Mouse (Mus musculus) spleen, postnatal 36 days (tissue): Measurements from ENCODE around the gene Mrc1.
"Not testable (repeated sequence)": the region's sequence is repeated elsewhere in the genome, so short reads cannot be mapped to it uniquely, and the experiment has no call there.

Experiments used
- DNase-seq, 2 experiments: peaks; one replicate each; pipeline ENCODE4 v3.0.0; 2022; ENCODE audit warnings: low spot score in 2 of 2, mixed read lengths in 1 of 2

Mrc1 gene

DNA sequence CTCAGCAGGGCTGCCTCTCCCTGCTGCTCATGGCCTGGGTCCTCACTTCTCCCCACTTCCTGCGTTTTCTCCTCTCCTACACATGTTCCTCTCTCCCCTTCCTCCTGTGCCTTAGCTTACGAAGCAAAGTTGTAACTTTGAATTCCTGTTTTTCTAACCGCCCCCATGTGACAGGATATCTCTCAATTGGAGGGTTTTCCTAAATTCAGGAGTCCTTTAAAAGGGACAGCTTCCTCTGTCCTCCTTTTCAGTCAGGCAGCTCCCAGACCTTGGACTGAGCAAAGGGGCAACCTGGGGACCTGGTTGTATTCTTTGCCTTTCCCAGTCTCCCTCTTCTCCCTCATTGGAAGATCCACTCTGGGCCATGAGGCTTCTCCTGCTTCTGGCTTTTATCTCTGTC lies at the start of gene Mrc1:
Gene Mrc1, plus strand, starts transcription at position 244 of the 400 bp plus-strand sequence.
- DNase-seq = no peak

DNA sequence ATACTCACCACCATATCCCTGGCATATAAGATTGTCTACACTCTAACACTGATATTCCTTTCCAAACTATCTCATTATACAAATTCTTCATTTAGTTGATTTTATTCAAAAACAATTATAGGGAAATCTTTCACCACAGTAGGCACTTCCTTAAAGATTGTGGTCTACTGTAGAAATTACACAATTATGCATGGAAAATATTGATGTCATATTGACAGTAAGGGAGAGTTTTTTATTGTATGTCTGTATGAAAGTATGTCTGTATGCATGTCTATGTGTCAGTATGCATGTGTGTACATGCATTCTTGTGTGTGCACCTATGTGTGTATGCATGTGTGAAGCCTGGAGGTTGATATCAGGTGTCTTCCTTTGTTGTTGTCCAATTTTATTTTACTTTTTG lies 44.8 kb upstream of the Mrc1 start:
- no peak for DNase-seq

DNA sequence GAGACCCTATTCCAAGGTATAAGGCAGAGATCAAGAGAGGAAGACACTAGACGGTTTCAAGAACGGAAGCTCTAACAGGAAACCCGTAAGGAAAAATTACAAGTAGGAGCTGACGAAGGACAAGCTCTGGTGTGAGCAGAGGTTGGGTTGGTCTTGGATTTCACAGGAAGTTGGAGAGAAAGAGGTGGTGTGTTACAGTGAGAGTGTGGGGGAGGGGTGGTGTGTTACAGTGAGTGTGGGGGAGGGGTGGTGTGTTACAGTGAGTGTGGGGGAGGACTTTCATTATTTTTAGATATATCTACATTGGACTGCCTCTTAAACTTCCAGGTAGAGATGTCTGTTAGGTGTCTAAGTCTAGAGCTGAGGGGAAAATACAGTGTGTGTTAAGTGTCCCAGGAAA lies 38.5 kb upstream of the Mrc1 start:
- DNase-seq = no peak

DNA sequence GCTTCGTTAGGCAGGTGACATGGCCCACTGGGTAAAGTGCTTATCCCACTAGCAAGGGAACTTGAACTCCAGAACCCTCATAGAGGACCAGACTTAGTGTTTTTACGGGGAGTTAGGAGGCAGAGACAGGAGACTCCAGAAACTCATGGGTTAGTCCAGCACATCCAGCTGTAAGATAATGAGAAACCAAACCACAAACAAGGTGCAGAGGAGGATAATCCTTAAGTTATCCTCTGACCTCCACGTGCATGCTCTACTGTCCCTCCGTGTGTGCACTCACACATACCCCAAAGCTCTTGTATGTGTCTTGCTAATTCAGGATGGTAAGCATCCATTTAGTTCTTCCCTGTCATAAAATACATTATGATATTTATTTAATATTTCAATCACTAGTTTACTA lies 37.6 kb upstream of the Mrc1 start:
- DNase-seq = no peak

DNA sequence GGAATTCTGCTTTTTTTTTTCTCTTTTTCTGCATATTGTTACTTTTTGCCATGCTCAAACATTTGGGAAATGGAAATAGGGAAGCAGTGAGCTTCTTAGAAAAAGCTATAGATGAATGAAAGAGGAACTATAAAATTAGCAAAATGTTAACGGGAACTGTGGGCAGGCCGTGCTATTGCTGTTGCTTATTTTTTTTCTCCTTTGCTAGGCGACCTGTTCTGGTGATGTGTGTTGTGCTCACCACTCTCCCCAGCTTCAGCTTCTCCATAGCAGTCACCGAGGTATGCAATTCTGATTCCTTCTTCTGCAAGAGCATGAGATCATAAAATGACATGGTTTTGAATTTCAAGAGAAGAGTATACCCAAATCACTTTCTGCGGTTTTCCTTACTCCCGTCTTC lies 37.1 kb upstream of the Mrc1 start:
- peak; percentile 4 to 16 for DNase-seq

DNA sequence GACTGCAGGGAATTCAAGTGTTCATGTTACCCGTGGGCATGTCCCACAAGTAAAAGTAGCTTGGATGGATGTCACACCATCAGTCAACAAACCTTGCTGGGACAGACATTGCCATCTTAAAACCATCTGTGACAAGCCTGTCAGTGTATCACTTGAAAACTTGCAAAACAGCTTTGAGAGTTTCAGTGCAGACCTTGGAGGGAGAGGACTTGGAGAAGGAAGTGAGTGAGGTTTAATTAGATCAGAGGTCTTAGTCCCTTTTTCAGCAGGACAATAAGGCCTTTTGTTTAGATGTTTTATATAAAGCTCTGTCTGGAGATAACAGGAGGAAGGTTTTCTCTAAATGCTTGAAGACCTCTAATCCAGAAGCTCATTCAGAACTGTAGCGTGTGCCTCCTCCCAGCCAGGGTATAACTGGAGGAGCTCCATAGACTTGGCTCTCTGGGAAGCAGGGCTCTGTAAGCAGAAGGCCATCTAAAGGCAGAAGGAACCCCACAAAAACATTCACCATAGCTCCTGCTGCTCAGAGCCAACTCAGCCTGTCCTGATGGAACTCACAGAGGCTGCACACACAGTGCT lies 30.8 kb upstream of the Mrc1 start:
- not testable (repeated sequence) for DNase-seq

DNA sequence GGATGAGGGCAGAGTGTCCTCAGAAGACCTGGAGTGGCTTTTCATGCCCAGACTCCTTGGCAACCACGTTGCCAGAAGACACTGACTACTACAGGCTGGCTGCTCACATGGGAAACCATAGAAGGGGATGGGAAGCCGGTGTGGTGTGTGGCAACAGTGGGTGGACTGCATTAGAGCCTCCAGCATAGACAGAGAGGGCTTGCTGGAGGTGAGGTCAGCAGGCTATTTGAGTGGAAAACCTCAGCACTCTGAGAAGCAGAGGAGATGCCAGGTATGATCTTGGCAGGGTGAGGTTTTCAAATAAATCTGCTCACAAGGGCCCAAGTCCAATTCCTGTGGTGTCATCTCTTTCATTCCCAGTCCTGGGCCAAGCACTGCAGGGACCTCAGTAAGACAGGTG lies 29.6 kb upstream of the Mrc1 start:
- DNase-seq = no peak

DNA sequence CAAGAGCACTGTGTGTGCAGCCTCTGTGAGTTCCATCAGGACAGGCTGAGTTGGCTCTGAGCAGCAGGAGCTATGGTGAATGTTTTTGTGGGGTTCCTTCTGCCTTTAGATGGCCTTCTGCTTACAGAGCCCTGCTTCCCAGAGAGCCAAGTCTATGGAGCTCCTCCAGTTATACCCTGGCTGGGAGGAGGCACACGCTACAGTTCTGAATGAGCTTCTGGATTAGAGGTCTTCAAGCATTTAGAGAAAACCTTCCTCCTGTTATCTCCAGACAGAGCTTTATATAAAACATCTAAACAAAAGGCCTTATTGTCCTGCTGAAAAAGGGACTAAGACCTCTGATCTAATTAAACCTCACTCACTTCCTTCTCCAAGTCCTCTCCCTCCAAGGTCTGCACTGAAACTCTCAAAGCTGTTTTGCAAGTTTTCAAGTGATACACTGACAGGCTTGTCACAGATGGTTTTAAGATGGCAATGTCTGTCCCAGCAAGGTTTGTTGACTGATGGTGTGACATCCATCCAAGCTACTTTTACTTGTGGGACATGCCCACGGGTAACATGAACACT lies 28.2 kb upstream of the Mrc1 start:
- not testable (repeated sequence) for DNase-seq

DNA sequence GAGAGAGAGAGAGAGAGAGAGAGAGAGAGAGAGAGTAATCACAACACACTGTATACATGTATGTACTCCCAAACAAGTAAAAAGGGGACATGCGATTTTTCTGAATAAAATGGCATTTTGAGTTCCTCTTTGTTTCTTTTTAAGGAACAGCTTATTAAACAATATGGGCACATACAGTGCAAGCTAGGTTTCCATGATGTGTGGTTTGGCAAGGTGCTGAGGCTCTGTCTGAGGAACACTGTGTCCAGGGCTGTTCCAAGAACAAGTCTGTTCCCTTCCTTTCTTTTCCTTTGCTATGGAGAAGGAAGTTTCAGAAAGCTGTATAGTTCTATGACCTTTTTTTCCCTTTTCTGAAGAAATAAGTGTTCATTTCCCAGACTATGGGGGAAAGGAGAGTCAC lies 24.9 kb upstream of the Mrc1 start:
- no peak for DNase-seq

DNA sequence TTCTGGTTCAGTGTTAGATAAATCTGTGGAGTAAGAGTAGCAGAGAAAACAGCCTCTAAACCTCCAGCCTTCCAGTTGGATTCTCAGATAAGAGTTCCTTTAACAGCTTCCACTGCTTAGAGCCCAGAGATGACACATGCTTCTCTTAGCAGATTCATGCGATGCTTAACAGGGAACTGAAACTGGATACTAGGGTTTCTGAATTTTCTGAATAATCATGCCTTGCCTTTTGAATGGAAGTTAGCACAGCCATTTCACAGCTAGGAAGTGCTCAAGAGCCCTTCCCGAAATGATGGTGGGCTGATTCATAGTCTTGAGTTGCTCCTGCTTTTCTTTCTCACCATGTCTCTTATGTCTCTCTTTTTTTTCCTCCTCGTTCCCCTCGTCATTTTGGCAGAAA lies 22.4 kb upstream of the Mrc1 start:
- DNase-seq = no peak

DNA sequence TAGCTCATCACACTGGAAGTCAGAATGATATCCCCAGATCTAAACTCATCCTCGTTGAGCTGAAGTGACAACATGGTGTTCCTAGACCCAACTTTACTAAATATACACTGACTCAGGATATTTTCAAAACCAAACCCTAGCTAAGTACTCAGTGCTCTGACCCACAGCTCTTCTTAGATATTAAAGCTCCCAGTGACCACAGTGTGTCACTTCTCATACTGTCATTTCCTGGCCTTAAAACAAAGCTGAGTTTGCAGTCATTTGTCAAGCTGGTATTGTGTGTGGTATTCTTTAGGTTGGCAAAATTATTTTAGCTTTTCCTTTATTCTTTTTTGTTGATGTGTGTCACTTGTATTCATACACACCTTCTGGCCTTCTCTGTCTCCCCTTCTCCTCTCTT lies 18.5 kb upstream of the Mrc1 start:
- no peak for DNase-seq

DNA sequence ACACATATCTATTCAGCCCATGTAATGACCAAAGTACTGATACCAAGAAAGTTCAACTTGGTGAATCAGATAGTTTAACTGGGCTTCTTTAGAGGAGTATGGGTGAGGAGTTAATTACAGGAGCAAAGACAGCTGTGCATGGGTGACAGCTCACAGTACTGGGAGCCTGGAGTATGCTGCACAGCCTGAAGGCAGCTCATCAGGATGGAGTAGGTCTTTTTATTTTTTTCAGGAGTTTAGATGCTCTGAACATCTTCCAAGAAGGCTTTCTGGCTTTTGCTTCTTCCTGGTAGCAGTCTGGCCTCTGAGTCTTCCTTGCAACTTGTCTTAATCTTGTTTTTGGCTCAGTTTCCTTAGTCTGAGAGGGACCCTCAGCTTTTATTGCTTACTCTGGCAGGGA lies 17.6 kb upstream of the Mrc1 start:
- DNase-seq = no peak

DNA sequence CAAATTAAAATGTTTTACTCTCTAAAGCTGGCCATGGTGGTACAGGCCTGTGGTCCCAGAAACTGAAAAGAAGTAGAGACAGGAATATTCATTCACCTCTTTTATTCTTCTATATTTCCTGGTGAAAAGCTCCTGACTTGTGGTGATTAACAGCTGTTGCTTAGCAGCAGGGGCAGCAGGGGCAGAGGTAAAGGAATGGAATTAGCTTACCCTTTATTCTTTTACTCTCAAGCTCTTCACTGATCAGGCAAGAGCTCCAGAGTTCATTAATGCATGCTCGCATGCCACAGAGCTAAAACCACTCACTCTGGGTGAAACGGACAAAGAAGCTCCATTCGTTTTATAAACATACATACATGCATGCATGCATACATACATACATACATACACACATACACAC lies 14.4 kb upstream of the Mrc1 start:
- DNase-seq = no peak

DNA sequence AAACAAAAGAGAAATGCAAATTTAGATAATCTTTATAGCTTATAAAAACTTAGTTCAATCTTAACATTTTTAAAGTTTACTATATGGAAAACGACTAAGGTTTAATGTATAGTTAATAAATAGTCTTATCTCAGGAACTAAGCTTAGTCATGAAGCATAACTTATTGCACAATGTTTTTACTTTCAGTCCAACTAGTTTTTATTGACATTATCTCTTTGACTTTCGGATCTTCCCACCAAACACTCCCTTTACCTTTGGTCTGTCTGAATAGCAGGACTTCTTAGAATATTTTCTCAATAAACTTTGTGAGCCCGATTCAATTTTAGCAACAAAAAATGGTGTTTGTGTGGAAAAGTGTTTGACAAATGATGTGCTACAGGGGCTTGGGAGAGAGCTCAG lies 12.5 kb upstream of the Mrc1 start:
- no peak for DNase-seq

DNA sequence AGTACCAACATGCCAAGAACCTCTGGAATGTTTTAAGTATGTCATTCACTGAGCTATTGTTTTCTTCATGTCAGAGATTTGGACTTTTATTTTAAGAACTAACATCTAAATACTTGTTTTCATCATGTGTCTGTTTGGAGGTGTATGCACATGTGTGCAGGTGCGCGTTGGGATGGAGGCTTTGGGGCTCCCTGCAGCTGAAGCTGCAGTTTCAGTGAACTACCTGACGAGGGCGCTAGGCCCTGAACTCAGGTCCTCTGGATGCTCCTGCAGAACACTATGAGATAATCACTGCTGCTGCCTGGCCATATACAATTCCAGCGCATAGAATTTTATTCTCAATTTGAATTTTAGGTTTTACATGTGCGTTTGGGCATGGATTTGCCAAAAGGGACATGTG lies 11.1 kb upstream of the Mrc1 start:
- DNase-seq = no peak

DNA sequence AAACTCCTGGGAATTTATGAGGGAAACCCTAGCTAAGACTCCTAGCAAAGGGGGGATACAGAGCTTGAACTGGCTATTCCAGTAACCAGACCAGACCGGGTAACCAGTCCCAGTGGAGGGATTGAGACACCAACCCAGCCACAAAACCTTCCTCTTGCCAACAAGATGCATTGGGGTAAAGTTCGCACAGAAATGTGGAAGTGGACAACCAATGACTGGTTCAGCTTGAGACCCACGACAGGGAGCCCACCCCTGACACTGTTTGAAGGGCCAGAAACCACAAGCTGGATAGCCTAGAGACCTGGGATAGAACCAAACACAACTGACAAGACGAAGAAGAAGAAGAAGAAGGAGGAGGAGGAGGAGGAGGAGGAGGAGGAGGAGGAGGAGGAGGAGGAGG lies 4.8 kb upstream of the Mrc1 start:
- DNase-seq = no peak

DNA sequence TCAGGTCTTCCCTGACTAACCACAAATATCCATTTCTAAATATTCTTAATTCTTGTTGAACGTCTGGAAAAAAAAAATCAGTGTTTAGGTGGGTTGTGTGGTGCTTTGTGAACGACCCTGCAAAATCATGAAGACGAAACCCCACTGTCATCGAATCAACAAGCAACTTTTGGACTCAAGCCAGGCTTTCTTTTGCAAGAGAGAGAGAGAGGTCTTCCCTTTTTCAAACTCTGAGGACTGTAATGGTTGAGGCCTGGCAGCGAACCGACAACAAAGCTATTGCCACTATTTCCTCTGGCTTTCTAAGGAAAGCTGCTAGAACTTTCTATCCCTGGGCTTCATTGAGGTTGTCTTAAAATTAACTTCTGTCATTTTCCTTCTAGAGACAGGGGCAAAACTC lies 697 bp upstream of the Mrc1 start:
- no peak for DNase-seq

DNA sequence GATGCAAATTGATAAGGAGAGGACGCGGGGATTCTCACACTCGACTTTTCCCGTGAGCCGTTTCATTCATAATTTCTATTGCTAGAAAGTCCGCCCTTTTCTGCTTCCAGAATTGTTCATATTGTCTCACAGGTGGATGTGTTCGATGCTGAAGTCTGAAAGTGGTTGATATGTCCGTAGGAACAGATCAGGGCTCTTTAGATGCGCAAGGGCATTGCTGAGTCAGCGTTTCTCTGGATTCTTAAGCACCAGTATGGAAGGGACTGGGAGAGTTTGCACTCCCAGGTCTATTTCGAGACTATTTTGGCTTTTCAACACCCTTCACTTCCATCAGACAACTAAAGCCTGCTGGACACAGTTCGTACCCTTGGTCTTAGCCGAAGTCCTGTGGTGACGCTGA lies 787 bp downstream of the Mrc1 start:
- no peak for DNase-seq

DNA sequence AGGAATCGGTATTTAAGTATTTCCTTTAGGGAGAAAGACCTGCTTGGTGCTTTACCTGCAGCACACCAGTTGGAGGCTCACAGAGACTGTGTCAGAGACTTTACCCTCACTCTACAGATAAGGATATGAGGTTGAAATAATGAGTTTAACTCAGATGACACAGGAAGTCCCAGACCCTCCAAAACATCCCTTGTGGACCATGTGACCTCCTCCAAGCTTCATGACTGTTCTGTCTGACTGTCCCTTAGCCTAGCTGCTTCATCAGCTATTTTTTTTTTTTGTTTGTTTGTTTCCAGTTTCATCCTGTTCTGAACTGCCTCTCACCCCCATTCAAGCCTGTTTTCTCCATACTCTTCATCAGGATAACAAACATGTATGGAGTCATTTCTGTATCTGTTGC lies 3.7 kb downstream of the Mrc1 start:
- no peak for DNase-seq

DNA sequence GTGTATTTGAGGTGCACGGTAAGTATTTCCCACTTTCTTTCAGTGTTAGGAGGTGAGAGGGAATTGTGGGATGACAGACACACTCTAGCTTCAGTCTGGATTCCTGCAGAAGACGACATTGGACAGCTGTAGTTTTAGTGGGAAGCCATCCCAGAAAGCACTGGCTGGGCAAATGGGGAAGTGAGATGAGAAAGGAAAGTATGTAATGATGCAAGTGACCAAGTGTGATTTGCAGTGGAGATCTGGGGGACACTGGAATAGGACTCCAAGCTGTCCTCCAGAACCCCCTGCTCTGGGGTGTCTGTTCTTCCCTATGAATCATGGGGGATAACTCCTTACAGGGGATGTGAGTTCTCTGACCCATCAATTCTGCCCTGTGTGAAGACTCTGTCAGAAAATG lies 4.8 kb downstream of the Mrc1 start:
- DNase-seq = no peak

DNA sequence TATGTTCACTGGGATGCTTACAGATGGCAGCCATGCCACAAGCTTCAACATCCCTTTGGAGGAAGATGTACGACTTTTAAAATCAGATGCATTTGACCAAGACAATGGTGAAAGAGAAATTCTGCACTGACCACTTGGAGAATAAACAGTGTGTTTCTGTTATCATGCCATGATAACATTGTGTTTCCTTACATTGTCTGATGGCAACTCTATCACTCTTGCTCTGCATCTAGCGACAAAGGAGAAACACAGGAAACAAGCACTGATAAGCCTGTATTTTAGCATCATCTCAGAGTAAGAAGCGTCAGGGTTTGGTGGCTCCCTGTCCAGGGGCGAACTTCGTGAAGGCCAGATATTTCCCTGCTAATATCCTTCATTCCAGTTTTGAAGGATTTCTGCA lies 6.1 kb downstream of the Mrc1 start:
- DNase-seq = no peak

DNA sequence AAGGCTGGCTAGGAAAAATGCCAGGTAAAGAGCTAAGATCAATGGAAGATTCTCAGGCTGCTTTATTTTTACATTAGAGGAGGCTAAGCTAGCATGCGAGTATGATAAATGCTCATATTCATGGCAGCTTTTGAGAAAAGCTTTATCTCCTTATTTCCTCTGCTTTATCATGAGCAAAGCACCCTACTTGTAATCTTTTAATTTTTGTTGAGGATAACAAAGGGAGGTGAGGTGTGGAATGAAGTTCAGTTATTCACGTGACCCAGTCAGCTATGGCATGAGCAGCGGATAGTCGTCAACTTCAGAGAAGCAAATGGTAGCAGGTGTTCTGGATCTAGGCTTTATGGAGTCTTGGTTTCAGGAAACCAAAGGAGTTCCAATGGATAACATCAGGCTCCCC lies 7.7 kb downstream of the Mrc1 start:
- DNase-seq = no peak

DNA sequence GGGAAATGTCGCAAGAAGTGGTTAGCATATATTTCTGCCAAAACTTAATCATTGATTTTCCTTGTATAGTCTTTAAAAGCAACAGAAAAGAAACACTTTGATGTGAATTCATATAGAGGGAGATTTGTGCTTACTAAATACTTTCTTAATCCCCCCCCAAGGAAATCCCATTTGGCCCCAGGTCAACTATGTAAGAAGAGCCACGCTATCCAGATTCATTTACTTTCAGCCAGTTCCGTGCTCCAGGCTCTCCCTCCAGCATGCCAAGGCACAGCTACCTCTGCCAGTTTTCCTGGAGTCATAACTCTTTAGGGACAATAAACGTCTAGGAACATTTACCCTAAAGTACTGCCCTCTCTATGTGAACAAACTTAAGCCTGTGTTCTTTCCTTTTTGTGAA lies 8.5 kb downstream of the Mrc1 start:
- DNase-seq = no peak

DNA sequence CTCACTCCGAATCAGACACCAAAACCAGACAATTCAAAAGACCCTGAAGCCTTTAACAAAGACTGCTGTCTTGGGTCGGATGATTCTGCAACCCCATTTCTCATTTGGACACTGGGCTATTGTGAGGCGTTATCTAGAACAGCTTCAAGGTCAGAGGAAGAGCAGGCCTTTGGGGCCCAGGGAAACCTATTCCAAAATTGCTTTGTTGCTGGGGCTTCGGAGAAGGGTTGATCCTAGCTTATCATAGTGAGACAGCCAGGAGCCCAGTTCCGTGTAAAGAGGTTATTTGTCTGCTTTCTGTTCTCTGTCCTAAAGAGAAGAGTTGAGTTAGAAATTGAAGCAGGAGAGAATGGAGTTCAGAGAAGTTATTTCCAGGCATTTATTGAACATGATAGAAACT lies 10.0 kb downstream of the Mrc1 start:
- DNase-seq = no peak
